Mouse (Mus musculus) stomach, embryonic 16.5 days (tissue): ENCODE measurements around the gene Opn4. TPM values are rescaled to one million over a fixed set of nuclear protein-coding genes. Genes with fewer than 3 reads are reported as not detected.
A peak's percentile ranks its signal among the peaks of the same experiment; 100 is the strongest.

Source experiments
- ATAC-seq: fragments of 200-750 bp; cut with Nextera tagmentation; 2 replicates; pipeline ENCODE4 v1.8.0; 2017; ENCODE audit warnings: moderate number of reproducible peaks, moderate TSS enrichment; ENCODE audit not compliant: insufficient read depth, low FRiP score
- H3K27ac ChIP-seq: fragments of 300-500 bp; sonication (generic); 2 replicates; pipeline ENCODE4 v1.5.1; 2014; ENCODE audit warnings: low read length
- H3K27me3 ChIP-seq: fragments of 300-500 bp; sonication (generic); 2 replicates; pipeline ENCODE4 v1.6.1; 2014; ENCODE audit warnings: low read length, control low read depth, mixed read lengths; ENCODE audit not compliant: control insufficient read depth, insufficient read depth
- H3K36me3 ChIP-seq: fragments of 300-500 bp; sonication (generic); 2 replicates; pipeline ENCODE4 v1.6.1; 2014; ENCODE audit warnings: low read length; ENCODE audit not compliant: control insufficient read depth, insufficient read depth
- H3K4me1 ChIP-seq: fragments of 300-500 bp; sonication (generic); 2 replicates; pipeline ENCODE4 v1.6.1; 2014; ENCODE audit warnings: low read length, control low read depth, mixed read lengths; ENCODE audit not compliant: control insufficient read depth, insufficient read depth
- H3K4me2 ChIP-seq: fragments of 300-500 bp; sonication (generic); 2 replicates; pipeline ENCODE4 v1.6.1; 2014; ENCODE audit warnings: low read depth, low read length, mixed read lengths
- H3K4me3 ChIP-seq: fragments of 300-500 bp; sonication (generic); replicated peaks from 2 replicates; pipeline ENCODE4 v1.5.1; 2014; ENCODE audit warnings: mild to moderate bottlenecking, low read length
- H3K9ac ChIP-seq: fragments of 300-500 bp; sonication (generic); 2 replicates; pipeline ENCODE4 v1.6.1; 2014; ENCODE audit warnings: low read length
- H3K9me3 ChIP-seq: fragments of 300-500 bp; sonication (generic); replicated peaks from 2 replicates; pipeline ENCODE4 v1.6.1; 2016; ENCODE audit warnings: low read length, control low read depth; ENCODE audit not compliant: control insufficient read depth
- WGBS: fragments of 180-500 bp; shearing (Covaris S2); extraction: QIAGEN DNeasy Blood & Tissue Kit; methylation state at CpG from one replicate; pipeline ENCODE4 v1.1.7; 2014; 5-methylcytosine and 5-hydroxymethylcytosine counted together
- polyA plus RNA-seq: library from polyadenylated mRNA; unstranded; fragments of >200 nt; fragmentation: Nextera tagmentation; extraction: Ambion mirVana; gene quantifications from 2 replicates; pipeline ENCODE4 v1.2.1, GENCODE M21; 2015

Gene Opn4
- 0.06 TPM in 1 of 2 replicates, not detected in the other for polyA plus RNA-seq

- Histone ChIP-seq H3K4me2 (no peak within 1 kb of the TSS), H3K9me3 (no peaks in the 10 kb centered on the region), H3K27ac (no peak within 1 kb of the TSS), H3K4me1 (no peaks in the 10 kb centered on the region), H3K27me3 (no peaks in the 10 kb centered on the region), H3K4me3 (no peak within 1 kb of the TSS), H3K36me3 (no peaks in the 10 kb centered on the region), H3K9ac (no peak within 1 kb of the TSS)
- no peak for ATAC-seq
- WGBS = 88% methylated on average over 8 of the region's 8 CpGs
Measured at GRCm38 (mm10) chr14:34599941-34600340, at the start of gene Opn4. Gene Opn4, minus strand, starts transcription at chr14:34600142.

- Histone ChIP-seq H3K27me3 (no peaks in the 10 kb centered on the region), H3K4me2 (no peak overlapping the region), H3K36me3 (no peaks in the 10 kb centered on the region), H3K4me3 (no peak overlapping the region), H3K9me3 (no peaks in the 10 kb centered on the region), H3K9ac (no peak overlapping the region), H3K4me1 (no peaks in the 10 kb centered on the region), H3K27ac (no peak overlapping the region)
- ATAC-seq = no peak
- WGBS = 70% methylated on average over 8 of the region's 8 CpGs
Measured at GRCm38 (mm10) chr14:34647870-34648475, 48.0 kb upstream of the Opn4 start.

DNA sequence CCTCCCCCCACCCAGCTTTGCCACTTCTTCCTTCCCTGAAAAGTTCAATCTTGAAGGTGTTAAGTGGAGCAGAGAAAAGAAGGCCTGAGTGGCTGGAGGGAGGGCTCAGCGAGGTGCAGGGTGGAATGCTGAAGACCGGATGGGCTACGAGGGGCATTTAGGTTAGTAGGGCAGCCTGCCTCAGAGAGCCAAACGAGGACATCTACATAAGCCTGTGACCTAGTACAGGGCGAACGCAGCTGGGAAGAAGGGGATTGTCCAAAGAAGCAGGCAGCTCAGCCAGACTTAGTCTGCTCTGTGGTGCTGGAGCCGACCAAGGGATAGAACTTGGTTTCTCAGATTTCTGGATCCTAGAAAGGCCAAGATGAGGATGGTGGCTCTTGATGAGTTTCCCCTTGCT, 44.2 kb upstream of the Opn4 start:
- H3K36me3 ChIP-seq = no peaks in the 10 kb centered on the region
- H3K27me3 ChIP-seq = no peaks in the 10 kb centered on the region
- WGBS = 71% methylated on average over 7 of the region's 7 CpGs
- H3K4me1 ChIP-seq = no peaks in the 10 kb centered on the region
- no peak overlapping the region for H3K9ac ChIP-seq
- no peak overlapping the region for H3K4me2 ChIP-seq
- no peak for ATAC-seq
- H3K27ac ChIP-seq = no peak overlapping the region
- H3K4me3 ChIP-seq = no peak overlapping the region
- H3K9me3 ChIP-seq = no peaks in the 10 kb centered on the region

GRCm38 (mm10) chr14:34635721-34636120, 35.8 kb upstream of the Opn4 start:
- H3K9ac ChIP-seq = no peak overlapping the region
- no peak overlapping the region for H3K27ac ChIP-seq
- no peaks in the 10 kb centered on the region for H3K36me3 ChIP-seq
- no peaks in the 10 kb centered on the region for H3K27me3 ChIP-seq
- ATAC-seq = no peak
- H3K4me3 ChIP-seq = no peak overlapping the region
- WGBS = 77% methylated on average over 6 of the region's 6 CpGs
- no peaks in the 10 kb centered on the region for H3K4me1 ChIP-seq
- H3K9me3 ChIP-seq = no peaks in the 10 kb centered on the region
- H3K4me2 ChIP-seq = no peak overlapping the region

- no peak overlapping the region for H3K9ac ChIP-seq
- no peaks in the 10 kb centered on the region for H3K4me1 ChIP-seq
- H3K27me3 ChIP-seq = no peaks in the 10 kb centered on the region
- no peak overlapping the region for H3K27ac ChIP-seq
- no peak; the same call in 1 of the 2 replicates for ATAC-seq
- H3K4me3 ChIP-seq = no peak overlapping the region
- H3K4me2 ChIP-seq = no peak overlapping the region
- 36% methylated on average over 7 of the region's 7 CpGs for WGBS
- H3K9me3 ChIP-seq = no peaks in the 10 kb centered on the region
- H3K36me3 ChIP-seq = no peaks in the 10 kb centered on the region
Measured at GRCm38 (mm10) chr14:34635192-34635591, 35.2 kb upstream of the Opn4 start.

- H3K27ac ChIP-seq = no peak overlapping the region
- H3K27me3 ChIP-seq = no peaks in the 10 kb centered on the region
- no peak overlapping the region for H3K9ac ChIP-seq
- 53% methylated on average over 10 of the region's 10 CpGs for WGBS
- H3K4me1 ChIP-seq = no peaks in the 10 kb centered on the region
- H3K4me3 ChIP-seq = no peak overlapping the region
- no peaks in the 10 kb centered on the region for H3K9me3 ChIP-seq
- no peaks in the 10 kb centered on the region for H3K36me3 ChIP-seq
- ATAC-seq = no peak
- no peak overlapping the region for H3K4me2 ChIP-seq
Measured at GRCm38 (mm10) chr14:34632722-34633448, 32.9 kb upstream of the Opn4 start.

- ATAC-seq = peak; percentile 62
- Histone ChIP-seq H3K4me1 (no peaks in the 10 kb centered on the region), H3K36me3 (no peaks in the 10 kb centered on the region), H3K4me2 (no peak overlapping the region), H3K27me3 (no peaks in the 10 kb centered on the region), H3K9ac (no peak overlapping the region), H3K27ac (no peak overlapping the region), H3K9me3 (no peaks in the 10 kb centered on the region), H3K4me3 (no peak overlapping the region)
- WGBS = 72% methylated on average over 7 of the region's 7 CpGs
Measured at GRCm38 (mm10) chr14:34626824-34627223, 26.9 kb upstream of the Opn4 start.

DNA sequence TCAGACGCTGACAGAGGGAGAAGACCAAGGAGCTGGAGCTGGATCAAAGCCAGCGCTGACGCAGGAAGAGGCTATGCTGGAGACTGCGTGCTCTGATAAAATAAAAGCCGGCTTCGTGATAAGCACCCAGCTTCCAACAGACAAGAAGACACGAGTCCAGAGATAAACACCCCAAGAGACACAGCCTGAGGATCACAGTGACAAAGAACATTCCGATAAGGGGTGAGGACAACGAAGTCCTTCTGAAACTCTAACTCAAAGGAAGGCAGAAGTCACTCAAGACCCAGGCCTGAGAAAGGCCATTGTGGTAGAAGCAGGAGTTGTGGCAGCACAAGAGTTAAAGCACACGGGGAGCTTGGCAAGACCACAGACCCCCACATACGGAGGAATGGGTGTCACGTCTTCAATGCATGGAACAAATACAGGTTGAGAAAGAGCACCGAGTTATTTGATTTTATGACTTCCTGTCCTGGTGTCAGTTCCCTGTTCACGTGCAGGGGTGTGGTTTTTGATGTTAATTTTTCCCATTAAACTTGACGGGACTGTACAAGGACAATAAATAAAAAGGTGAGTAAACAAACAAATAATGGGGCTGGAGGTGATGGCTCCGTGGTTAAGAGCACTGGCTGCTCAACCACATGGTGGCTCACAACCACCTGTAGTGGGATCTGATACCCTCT, 23.7 kb upstream of the Opn4 start:
- 64% methylated on average over 16 of the region's 16 CpGs for WGBS
- Histone ChIP-seq H3K4me3 (no peak overlapping the region), H3K9ac (no peak overlapping the region), H3K4me2 (no peak overlapping the region), H3K27me3 (no peaks in the 10 kb centered on the region), H3K27ac (no peak overlapping the region), H3K9me3 (no peaks in the 10 kb centered on the region), H3K36me3 (no peaks in the 10 kb centered on the region), H3K4me1 (no peaks in the 10 kb centered on the region)
- no peak for ATAC-seq

- Histone ChIP-seq H3K27ac (no peak overlapping the region), H3K4me1 (no peaks in the 10 kb centered on the region), H3K27me3 (no peaks in the 10 kb centered on the region), H3K9me3 (no peaks in the 10 kb centered on the region), H3K4me3 (no peak overlapping the region), H3K36me3 (no peaks in the 10 kb centered on the region), H3K9ac (no peak overlapping the region), H3K4me2 (no peak overlapping the region)
- WGBS = 81% methylated on average over 5 of the region's 5 CpGs
- ATAC-seq = no peak
Measured at GRCm38 (mm10) chr14:34623074-34623473, 23.1 kb upstream of the Opn4 start.
